Mouse (Mus musculus): ENCODE data around the gene Akap13.

Akap13 gene

DNA sequence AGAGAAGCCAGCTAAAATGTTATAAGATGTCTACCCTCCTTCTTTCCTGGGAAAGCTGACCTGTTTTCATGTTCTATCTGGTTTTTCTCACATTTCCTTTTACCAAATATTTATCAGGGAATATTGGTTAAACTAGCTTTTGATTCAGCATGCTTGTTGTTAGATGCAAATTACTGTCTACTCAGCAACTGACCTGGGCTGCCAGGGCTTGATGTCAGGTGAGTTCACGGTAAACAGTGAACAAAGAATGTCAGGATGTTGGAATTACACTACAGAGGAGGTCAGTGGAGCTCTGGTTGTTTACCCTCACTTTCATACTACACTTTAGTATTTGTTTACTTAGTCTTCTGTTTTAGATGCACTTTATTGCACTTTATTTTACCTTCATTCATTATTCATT, 5.0 kb downstream of the Akap13 start:
- no peak for DNase-seq (ENCODE audit: low spot score)

DNA sequence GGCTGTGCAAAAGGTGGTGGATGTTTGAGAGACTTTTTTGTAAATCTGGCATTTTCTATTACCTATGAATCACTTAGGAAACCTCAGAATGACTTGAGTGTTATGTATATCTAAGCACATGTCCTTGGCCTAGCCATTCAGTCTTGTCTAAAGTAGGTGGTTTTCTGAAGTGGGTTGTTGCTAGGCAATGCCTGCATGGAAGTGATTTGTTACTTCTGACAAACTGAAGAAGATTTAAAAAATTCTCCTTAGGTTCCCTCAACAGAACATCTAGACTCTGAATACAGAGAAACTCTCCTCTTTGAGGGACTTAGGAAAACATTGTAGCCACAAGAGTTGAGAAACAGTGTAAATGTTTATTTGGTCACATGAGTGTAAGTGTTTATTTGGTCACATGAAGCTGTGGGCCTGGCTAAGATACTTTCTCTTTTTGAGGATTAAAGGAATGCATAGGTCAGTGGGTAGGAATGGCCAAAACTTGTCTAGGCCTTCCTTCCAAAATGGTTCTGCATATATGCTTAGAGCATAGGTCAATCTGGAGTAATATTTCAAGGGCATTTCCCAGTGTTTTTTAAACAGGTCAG, 8.3 kb downstream of the Akap13 start:
- no peak for DNase-seq (ENCODE audit: low spot score)

DNA sequence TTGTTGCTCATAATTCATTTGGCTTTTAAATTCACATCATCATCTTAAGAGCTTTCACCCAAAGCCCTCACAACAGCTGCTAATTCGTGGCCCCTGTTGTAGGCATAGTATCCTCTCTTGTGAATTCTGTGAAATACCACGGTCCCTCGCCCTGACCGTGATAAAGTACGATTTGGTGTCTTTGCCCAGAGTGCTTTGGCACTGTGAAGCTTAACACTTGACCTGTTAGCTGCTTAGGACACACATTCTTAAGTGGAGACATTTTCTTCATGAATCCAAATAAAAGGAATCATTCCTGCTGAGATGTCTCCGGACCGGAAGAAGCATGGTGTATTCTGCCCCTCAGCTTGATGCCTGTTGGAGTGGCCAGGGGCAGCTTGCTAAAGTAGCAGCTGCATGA, 12.5 kb downstream of the Akap13 start:
- DNase-seq (ENCODE audit: low spot score) = no peak

DNA sequence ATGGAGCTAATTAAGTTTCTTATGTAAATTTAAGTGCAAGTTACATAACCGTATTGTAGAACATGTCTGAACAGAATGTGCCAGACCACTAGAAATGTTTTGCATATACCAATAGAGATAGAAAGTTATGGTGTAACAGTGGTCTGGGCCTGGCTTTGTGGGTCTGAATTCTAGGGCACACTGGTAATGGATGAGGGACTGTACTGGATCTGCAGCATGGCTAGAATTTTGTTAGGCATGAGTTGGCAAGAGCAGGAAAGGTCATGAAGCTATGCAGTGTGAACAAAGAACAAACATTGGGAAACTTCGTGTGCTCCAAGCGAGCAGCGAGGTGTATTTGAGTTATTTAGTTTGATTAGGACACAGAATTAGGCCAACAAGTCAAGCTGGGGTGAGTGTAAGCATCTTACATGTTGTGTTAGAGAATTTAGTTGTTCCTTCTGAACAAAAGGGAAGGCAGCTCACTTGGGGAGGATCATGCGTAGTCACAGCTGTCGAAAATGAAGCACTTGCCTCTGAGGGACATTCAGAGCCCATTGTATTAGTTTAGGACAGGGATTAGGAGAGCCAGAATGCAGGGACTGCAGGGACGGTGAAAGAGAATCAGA, 15.1 kb downstream of the Akap13 start:
- no peak for DNase-seq (ENCODE audit: low spot score)

DNA sequence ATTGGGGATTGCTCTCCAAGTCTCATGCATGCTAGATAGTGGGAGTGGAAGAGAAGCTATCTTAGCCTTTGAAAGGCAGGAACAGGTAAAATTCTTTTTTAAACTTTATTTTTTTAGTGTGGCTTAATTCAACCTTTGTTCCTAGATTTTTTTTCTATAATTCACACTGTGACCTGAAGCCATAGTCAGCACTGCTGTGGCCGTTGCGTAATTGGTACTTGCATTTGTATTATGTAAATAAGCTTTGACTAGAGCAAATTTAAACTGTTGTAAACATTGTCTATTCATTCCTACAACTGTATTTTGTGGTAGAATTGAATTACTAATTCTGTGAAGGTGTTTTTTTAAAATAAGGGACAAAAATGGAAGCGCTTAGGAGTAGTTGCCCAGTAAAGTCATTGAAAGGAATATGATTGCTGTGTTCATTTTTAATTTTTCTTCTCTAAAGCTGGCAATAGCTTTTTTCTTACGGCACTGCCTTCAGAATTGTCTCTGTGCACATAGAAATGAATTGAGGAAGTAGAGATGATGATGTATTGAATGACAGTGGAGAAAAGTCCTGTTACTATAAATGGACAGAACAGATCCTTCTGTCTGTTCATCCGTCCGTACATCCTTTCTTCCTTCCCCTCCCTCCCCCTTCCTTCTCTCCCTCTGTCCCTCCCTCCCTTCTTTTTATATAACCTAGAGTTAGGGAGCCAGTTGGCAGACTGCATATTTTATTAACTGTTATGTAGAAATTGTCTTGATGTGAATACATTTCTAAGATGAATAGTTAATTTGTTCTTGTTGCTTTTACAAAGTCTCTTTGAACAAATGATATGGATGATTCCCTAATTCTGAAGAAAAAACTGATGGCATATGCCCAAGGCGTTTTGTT, 17.2 kb downstream of the Akap13 start:
- DNase-seq (ENCODE audit: low spot score) = no peak

DNA sequence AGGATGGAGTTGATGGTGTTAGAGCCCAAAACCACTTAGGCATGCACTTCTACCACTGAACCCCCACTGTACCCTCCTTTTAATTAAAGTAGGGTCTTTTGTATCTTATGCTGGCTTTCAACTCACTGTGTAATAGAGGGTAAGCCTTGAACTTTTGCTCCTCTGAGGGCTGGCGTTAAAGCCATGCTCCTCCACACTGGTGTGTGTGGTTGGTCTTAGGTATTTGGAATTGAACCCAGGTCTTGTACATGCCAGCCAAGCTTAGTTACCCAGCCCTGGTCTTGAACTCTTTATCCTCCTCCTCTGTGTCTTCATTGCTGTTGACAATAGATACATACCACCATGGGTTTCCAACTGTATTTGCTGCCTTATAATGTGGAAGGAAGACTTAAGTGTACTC, 18.0 kb downstream of the Akap13 start:
- no peak for DNase-seq (ENCODE audit: low spot score)

DNA sequence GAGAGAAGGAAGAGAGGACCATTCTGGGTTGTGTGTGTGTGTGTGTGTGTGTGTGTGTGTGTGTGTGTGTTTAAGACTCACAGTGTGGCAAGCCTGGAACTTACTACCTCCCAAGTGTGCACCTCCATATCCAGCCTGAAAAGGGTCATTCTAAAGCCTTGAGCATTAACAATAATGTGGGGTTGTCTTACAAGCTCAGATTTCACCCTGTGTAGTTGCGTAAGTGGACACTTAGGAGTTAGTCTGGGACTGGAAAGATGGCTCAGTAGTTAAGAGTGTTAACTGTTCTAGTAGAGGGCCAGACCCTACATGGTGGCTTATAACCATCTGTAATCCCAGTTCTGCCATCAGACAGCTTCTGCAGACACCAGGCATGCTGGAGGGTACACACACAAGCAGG, 18.7 kb downstream of the Akap13 start:
- no peak for DNase-seq (ENCODE audit: low spot score)

DNA sequence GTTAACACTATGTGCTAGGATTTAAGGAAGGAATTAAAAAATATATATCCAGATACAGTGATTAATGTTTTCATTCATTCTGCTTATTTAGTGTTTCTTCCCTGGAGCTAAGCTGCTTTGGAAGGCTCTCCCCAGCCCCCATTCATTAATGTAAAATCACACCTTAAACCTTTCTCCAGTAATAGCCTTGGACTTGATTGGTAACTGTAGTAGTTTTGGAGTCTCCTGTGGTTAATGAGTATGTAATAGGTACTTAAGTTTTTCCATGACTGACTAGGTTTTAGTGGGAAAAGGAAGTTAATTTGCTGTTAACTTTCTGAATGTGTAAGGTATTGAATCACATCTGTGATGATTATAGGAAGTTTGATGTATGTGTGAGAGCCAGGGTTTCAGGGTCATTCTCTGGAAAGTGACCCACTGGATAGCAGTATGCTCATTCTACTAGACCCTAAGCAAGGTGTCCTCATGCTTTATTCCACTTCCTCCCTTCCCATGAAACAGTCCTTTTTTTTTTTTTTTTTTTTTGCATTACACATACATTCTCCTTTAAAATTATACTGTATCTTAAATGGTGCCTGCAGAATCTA, 19.3 kb downstream of the Akap13 start:
- no peak for DNase-seq (ENCODE audit: low spot score)

DNA sequence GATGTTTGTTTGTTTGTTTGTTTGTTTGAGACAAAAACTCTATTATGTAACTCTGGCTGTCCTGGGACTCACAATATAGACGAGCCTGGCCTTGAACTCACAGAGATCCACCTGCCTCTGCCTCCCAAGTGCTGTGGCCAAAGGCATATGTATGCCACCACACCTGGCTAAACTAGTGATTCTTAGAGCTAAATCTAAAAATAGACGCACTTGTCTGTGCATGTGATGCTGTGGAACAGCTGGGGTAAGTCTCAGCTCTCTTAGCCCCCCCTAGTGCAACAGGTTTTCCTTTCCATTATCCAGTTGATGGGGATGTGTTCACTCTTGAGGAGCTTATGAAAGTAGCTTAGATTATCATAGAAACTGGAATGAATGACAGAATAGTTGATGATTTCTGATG, 22.7 kb downstream of the Akap13 start:
- DNase-seq (ENCODE audit: low spot score) = no peak

DNA sequence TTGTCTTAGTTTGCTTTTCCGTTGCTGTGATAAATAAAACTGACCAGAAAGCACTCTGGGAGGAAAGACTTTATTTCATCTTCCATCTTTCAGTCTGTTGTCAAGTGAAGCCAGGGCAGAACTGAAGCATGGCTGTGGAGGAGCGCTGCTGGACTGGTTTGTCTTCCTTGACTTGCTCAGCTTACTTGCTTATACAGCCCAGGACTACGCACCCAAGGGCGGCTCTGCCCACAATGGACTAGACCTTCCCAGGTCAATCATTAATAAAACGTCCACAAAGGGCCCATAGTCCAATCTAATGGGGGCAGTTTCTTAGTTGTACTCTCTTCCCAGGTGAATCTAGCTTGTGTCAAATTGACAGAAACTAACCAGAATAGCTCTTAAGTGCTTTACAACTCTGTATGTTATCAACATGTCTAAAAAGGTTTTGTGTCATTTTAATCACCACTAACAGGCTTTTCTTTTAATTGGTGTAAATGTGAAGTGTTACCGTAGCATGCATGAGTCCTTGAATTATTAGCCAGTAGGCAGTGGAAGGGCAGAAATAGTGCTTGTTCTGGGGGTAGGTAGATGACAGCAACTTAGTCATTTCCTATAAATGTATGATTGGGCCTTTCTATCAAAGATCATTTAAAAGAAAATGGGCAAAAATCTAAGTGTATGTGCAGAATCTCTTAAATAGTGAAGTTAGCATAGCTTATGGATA, 25.5 kb downstream of the Akap13 start:
- no peak for DNase-seq (ENCODE audit: low spot score)

DNA sequence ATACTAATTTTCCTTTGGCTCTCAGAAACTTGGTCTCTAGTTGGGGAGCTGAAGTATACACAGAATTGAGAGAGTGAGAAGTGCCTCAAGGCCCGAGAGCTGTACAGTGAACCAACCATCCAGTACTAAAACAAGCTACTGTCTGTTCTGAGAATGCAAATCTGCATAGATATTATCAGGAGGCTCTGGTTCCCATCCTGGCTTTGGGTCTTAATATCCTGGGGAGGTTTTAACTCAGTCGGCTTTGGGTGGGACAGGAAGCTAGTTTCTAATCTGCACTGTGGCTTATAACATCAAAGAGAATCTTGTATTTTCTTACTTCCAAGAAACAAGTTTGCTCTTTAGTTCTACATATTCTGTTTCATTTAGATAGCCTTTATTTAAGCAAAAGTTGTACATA, 30.7 kb downstream of the Akap13 start:
- no peak for DNase-seq (ENCODE audit: low spot score)

DNA sequence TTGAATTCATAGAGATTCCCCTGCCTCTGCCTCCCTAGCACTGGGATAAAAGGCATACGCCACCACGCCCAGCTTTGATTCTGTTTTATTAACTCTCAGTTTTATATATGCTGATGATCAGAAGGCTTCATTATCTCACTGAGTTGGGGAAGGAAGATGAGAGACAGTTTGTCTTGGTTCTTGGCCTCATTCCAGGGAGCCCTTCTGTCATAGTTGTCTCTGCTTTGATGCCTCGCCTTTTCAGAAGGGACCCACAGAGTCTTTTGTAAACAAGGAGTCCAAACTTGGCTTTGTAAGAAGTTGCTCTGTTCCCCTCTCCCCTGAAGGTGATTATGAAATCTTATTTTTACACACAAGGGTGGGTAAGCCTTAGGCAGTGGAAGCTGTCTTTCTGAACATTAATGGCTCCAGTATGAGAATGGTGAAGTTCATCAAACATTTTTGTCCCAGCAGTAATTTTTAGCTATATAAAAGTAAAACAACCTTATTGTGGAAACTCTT, 40.7 kb downstream of the Akap13 start:
- no peak for DNase-seq (ENCODE audit: low spot score)

DNA sequence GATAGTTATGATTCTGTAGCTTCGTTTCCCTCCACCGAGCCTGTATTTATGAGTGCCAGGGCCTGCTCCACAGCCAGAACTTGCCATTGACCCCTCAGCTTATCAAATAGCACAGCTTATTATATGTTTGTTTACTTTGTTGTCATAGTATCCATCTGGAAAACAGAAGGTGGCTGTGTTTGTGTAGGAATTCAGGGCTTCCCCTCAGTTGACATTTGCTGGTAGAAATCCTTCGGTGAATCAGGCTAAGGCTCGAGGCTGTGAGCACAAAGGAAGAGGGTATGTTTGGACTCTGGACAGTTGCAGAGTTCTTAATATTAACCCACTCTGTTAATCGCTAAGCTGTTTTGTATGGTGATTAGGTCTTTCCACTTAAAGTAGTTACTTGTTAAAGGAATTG, 43.3 kb downstream of the Akap13 start:
- DNase-seq (ENCODE audit: low spot score) = no peak

DNA sequence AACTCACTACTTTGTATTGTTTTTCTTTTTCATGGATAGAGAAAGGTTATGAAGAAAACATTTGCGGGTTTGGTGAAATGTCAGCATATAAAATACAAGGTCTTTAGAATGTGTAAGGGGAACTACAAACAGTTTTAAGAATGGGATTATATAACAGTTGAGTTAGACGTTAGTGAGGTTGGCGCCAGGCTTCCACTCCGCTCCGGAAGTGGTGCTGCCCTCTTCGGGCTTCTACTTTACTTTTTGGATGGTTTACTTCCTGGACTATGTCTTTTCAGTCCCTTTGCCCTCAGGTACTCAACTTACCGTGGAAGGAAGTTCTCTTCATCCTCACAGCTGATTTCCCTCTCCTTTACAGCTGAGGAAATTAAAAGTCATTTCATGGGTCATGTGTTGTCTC, 43.9 kb downstream of the Akap13 start:
- no peak for DNase-seq (ENCODE audit: low spot score)

DNA sequence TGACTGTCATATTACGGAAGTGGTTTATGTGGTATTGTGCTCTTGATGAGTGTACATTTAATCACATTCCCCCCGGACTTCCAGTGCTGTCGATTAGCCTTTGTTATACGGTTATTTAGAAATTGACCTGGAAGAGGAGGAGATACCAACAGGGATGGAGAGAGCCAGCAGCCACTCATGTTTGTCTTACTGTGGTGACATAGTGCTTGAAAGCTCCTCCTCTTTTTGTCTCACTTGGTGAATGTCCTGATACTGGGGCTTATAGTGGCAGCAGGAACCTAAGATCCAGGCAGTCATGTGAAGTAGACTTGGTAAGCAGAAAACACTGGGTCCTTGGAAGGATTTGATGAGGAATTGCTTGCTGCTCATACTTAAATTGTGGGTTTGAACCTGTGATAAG, 44.8 kb downstream of the Akap13 start:
- no peak for DNase-seq (ENCODE audit: low spot score)

DNA sequence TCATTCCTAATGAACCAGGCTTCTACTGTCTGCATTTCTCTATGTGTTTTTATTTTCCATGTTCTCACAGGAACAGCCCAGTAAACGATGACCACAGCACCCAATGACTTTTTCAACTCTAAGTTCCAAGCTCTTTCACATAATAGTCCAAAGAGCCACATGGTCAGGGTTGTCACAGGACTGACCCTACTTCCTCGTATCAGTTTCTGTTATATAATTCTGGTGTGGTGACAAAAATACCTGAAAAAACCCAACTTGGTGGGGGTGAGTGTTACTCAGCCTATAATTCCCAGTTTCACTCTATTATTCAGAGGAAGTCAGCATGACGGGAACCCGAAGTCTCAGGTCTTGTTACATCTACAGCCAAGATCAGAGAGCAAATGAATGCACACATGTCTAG, 45.5 kb downstream of the Akap13 start:
- no peak for DNase-seq (ENCODE audit: low spot score)

DNA sequence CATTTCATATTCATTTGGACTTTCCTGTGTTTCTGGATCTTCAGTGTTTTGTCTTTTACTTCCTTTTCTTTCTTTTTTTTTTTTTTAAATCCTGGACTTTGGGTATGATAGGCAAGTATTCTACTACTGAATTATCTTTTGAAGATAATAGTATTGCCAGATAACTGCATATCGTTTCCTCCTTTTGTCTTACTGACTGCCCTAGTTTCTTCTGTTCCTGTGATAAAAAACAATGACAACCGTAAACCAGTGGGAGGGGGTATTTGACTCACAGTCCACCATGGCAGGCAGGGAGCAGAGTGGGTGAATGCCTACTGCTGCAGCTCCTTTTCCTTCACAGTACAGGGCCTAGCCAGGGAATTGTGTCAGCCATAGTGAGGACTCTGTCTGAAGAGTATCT, 49.2 kb downstream of the Akap13 start:
- DNase-seq (ENCODE audit: low spot score) = no peak

DNA sequence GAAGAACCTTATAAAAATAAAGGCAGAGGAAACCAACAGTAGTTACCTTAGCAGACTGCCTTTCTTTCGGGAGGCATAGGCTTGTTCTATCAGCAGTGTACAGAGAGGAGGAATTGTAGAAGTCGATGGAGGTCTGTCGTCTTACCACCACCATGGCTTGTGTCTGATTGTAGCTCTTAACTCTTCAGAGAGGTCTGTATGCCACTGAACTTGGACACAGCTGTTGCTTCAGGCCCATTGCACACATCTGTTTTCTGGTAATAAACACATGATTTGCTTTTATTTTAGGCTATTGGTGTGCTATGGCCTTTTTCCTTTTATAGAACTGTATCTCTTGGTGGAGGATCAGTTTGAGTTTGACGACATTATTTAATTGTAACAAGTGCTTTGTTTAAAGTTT, 51.3 kb downstream of the Akap13 start:
- no peak for DNase-seq (ENCODE audit: low spot score)

DNA sequence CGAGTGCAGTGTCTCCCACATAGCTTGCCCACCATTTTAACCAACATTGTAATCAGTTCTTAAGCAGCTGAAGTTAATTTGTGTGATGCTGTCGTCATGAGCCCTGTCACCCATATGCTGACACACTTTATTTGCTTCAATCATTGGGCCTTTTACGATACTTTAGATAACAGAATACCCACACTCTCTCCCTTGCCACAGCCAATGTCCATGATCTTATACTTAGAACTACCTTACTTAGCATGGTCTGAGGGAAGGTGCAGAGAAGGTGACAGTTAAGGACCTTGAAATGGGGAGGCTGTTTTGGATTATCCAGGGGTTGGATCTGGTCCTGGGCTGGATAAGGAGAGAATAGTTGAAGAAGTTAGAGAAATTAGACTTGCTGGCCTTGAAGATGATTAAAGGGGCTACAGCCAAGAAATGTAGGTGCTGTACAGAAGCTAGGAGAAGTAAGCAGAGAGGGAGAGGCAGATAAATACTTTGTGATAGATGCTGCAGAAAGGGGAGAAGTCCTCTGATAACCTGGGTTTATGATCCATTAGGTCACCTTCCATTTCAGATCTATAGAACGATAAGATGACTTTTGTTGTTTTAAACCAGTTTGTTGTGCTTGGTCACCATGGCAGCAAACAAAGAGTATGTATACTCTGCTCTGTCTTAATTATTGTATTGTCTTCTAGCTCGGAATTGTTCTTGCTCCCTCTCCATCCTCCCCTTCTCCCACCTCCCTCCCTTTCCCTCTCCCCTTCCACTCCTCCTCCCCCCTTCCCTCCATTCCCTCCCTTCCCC, 53.9 kb downstream of the Akap13 start:
- no peak for DNase-seq (ENCODE audit: low spot score)

DNA sequence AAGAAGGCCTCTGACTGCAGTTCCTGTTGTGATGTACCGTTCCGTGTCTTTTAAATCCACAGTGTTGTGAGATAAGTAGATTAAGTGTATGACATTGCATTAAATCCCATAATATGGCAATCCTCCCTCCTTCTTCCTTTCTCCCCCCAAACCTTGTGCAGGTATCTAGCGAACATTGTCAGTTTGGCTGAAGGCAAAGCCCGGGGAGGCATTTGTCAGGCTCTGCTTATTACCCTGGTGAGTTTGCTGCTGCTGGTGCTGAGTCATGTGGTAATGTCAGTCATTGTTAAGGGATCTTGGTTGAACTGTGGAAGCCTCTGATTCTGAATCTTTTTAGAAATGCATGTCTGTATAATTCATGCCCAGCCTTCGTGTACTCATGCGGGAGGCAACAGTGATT, 60.1 kb downstream of the Akap13 start:
- no peak for DNase-seq (ENCODE audit: low spot score)

Data from ovary, postnatal 36 days (tissue).